Mouse (Mus musculus) liver, embryonic 15.5 days (tissue): ENCODE measurements at regions not wholly inside any gene's neighbourhood (a gene's known extent, or its start where the extent isn't known, plus 50 kb on each side); places are given as distances from the start of the nearest gene placed in this dataset.

Source experiments
- ATAC-seq: fragments of 200-750 bp; cut with Nextera tagmentation; 2 replicates; pipeline ENCODE4 v1.8.0; 2017; ENCODE audit warnings: moderate number of reproducible peaks, mild to moderate bottlenecking, moderate library complexity; ENCODE audit not compliant: insufficient read depth
- H3K27ac ChIP-seq: fragments of 300-500 bp; sonication (generic); replicated peaks from 2 replicates; pipeline ENCODE4 v1.5.1; 2015; ENCODE audit warnings: mild to moderate bottlenecking, inconsistent platforms
- H3K27me3 ChIP-seq: fragments of 300-500 bp; sonication (generic); 2 replicates; pipeline ENCODE4 v1.6.1; 2015; ENCODE audit warnings: mild to moderate bottlenecking, inconsistent platforms
- H3K36me3 ChIP-seq: fragments of 300-500 bp; sonication (generic); replicated peaks from 2 replicates; pipeline ENCODE4 v1.6.1; 2015; ENCODE audit warnings: moderate library complexity, mild to moderate bottlenecking, inconsistent platforms
- H3K4me1 ChIP-seq: fragments of 300-500 bp; sonication (generic); replicated peaks from 2 replicates; pipeline ENCODE4 v1.6.1; 2015; ENCODE audit warnings: inconsistent platforms
- H3K4me2 ChIP-seq: fragments of 300-500 bp; sonication (generic); 2 replicates; pipeline ENCODE4 v1.6.1; 2015; ENCODE audit warnings: moderate library complexity, mild to moderate bottlenecking, inconsistent platforms
- H3K4me3 ChIP-seq: fragments of 300-500 bp; sonication (generic); replicated peaks from 2 replicates; pipeline ENCODE4 v1.5.1; 2015; ENCODE audit warnings: mild to moderate bottlenecking, inconsistent platforms
- H3K9ac ChIP-seq: fragments of 300-500 bp; sonication (generic); 2 replicates; pipeline ENCODE4 v1.6.1; 2015; ENCODE audit warnings: moderate library complexity, mild to moderate bottlenecking, inconsistent platforms
- H3K9me3 ChIP-seq: fragments of 300-500 bp; sonication (generic); replicated peaks from 2 replicates; pipeline ENCODE4 v1.6.1; 2016; ENCODE audit warnings: inconsistent platforms
- WGBS: fragments of 180-500 bp; shearing (Covaris S2); methylation state at CpG from one replicate; pipeline ENCODE4 v1.1.7; 2015; ENCODE audit warnings: mixed read lengths; ENCODE audit not compliant: insufficient replicate concordance; 5-methylcytosine and 5-hydroxymethylcytosine counted together

- WGBS = 71% methylated on average over 4 of the region's 4 CpGs
These were observed 496.4 kb downstream of the Nedd1 start for GRCm38 (mm10) chr10:92225818-92226217.

GRCm38 (mm10) chr10:92225071-92225470 lies 497.1 kb downstream of the Nedd1 start:
- H3K27me3 ChIP-seq = no peaks in the 10 kb centered on the region
- H3K4me1 ChIP-seq = no peaks in the 10 kb centered on the region
- ATAC-seq = no peak
- H3K27ac ChIP-seq = no peak overlapping the region
- H3K36me3 ChIP-seq = no peaks in the 10 kb centered on the region
- 65% methylated on average over 7 of the region's 7 CpGs for WGBS
- H3K4me2 ChIP-seq = no peak overlapping the region
- H3K9ac ChIP-seq = no peak overlapping the region
- no peak overlapping the region for H3K4me3 ChIP-seq
- H3K9me3 ChIP-seq = no peaks in the 10 kb centered on the region

More at GRCm38 (mm10) chr10:92225818-92226217, 496.4 kb downstream of the Nedd1 start:
- no peak overlapping the region for H3K9ac ChIP-seq
- no peaks in the 10 kb centered on the region for H3K27me3 ChIP-seq
- H3K27ac ChIP-seq = no peak overlapping the region
- no peaks in the 10 kb centered on the region for H3K4me1 ChIP-seq
- no peaks in the 10 kb centered on the region for H3K36me3 ChIP-seq
- H3K4me2 ChIP-seq = no peak overlapping the region
- no peak overlapping the region for H3K4me3 ChIP-seq
- H3K9me3 ChIP-seq = no peaks in the 10 kb centered on the region
- ATAC-seq = no peak

GRCm38 (mm10) chr10:92219310-92219709 lies 502.9 kb downstream of the Nedd1 start:
- no peak overlapping the region for H3K27ac ChIP-seq
- H3K4me3 ChIP-seq = no peak overlapping the region
- H3K9me3 ChIP-seq = no peaks in the 10 kb centered on the region
- no peak overlapping the region for H3K4me2 ChIP-seq
- no peak for ATAC-seq
- 57% methylated on average over 3 of the region's 3 CpGs for WGBS
- no peak overlapping the region for H3K9ac ChIP-seq
- H3K4me1 ChIP-seq = no peaks in the 10 kb centered on the region
- H3K36me3 ChIP-seq = no peaks in the 10 kb centered on the region
- no peaks in the 10 kb centered on the region for H3K27me3 ChIP-seq

DNA sequence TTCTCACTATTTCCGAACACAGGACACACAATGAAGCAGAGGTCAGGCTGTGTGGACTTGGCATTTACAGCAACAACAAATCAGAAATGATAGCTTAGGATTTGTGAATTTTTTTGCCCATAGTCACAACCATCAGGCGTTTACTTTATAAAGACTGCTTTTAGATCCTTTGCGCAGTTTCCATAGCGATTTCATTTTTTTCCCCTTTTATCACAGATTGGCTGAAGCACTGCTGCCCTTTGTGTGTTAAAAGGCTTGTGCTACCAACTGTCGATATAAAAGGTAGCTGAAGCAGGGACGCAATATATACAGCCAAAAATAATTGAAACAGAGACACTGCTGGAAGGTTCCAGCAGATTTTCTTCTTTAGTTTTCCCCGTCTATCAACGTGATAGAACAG lies 551.4 kb downstream of the Nedd1 start:
- H3K4me3 ChIP-seq = no peak overlapping the region
- no peak overlapping the region for H3K9ac ChIP-seq
- H3K9me3 ChIP-seq = 0 out of 2 replicates have a peak, but pooled peaks cover 2% of the 10 kb centered on the region
- H3K27me3 ChIP-seq = no peaks in the 10 kb centered on the region
- 64% methylated on average over 8 of the region's 8 CpGs for WGBS
- no peaks in the 10 kb centered on the region for H3K36me3 ChIP-seq
- no peaks in the 10 kb centered on the region for H3K4me1 ChIP-seq
- no peak overlapping the region for H3K27ac ChIP-seq
- no peak for ATAC-seq
- no peak overlapping the region for H3K4me2 ChIP-seq

- Histone ChIP-seq H3K36me3 (no peaks in the 10 kb centered on the region), H3K9me3 (0 out of 2 replicates have a peak, but pooled peaks cover 2% of the 10 kb centered on the region), H3K9ac (no peak overlapping the region), H3K27me3 (peaks cover 15% of the 10 kb centered on the region), H3K4me2 (no peak overlapping the region), H3K4me3 (no peak overlapping the region), H3K27ac (no peak overlapping the region), H3K4me1 (no peaks in the 10 kb centered on the region; the same call in 1 of the 2 replicates)
- WGBS = 75% methylated on average over 2 of the region's 2 CpGs
- ATAC-seq = no peak
These were observed 556.2 kb downstream of the Nedd1 start for GRCm38 (mm10) chr10:92166057-92166456.

- no peaks in the 10 kb centered on the region for H3K36me3 ChIP-seq
- H3K27ac ChIP-seq = no peak overlapping the region
- WGBS = 29% methylated on average over 5 of the region's 5 CpGs
- peaks cover 15% of the 10 kb centered on the region for H3K27me3 ChIP-seq
- ATAC-seq = no peak
- no peaks in the 10 kb centered on the region; the same call in 1 of the 2 replicates for H3K4me1 ChIP-seq
- no peak overlapping the region for H3K4me3 ChIP-seq
- H3K9me3 ChIP-seq = no peaks in the 10 kb centered on the region
- no peak overlapping the region for H3K9ac ChIP-seq
- no peak overlapping the region for H3K4me2 ChIP-seq
These were observed 557.2 kb downstream of the Nedd1 start for GRCm38 (mm10) chr10:92164991-92165390.

DNA sequence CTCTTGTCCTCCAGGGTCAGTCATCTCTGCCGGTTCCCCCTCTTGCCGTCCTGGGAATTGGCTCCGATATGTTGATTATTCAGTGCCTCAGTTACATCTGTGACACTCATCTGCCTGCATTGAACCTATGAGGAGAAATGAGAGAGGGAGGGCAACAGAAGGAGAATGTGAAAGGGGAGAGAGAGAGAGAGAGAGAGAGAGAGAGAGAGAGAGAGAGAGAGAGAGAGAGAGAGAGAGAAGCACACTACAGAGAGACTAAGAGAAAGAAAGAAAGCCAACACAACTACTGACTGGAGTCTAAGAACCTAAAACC lies 557.6 kb downstream of the Nedd1 start:
- ATAC-seq = no peak
- Histone ChIP-seq H3K9me3 (no peaks in the 10 kb centered on the region), H3K36me3 (no peaks in the 10 kb centered on the region), H3K4me2 (no peak overlapping the region), H3K9ac (no peak overlapping the region), H3K27ac (no peak overlapping the region), H3K4me3 (no peak overlapping the region), H3K27me3 (peaks cover 15% of the 10 kb centered on the region), H3K4me1 (no peaks in the 10 kb centered on the region; the same call in 1 of the 2 replicates)
- WGBS = 73% methylated on average over 3 of the region's 3 CpGs

GRCm38 (mm10) chr10:92163851-92164647 lies 558.2 kb downstream of the Nedd1 start:
- 58% methylated on average over 12 of the region's 12 CpGs for WGBS

DNA sequence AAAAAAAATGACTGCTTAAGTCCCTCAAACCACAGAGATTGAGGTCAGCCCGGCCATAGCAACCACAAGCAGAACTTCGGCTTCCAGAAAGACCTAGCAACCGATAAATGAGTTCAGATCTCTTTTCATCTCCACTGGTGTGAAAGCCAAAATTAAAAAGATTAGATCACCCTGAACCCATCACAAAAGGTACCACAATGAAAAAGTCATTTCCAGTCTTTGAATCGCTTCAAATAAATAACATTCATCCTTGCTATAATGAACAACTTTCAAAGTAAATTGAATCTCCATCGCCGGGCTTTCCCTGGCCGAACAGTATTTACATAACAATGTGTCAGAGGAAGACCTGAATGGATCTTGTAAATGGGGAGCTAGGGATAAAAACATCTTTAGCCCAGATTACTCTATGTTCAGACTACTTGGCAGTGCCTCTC lies 559.1 kb downstream of the Nedd1 start:
- no peak overlapping the region for H3K27ac ChIP-seq
- H3K4me3 ChIP-seq = no peak overlapping the region
- no peak for ATAC-seq
- 11% methylated on average over 7 of the region's 7 CpGs for WGBS
- peaks cover 15% of the 10 kb centered on the region for H3K27me3 ChIP-seq
- no peaks in the 10 kb centered on the region for H3K9me3 ChIP-seq
- no peak overlapping the region for H3K4me2 ChIP-seq
- H3K4me1 ChIP-seq = no peaks in the 10 kb centered on the region; the same call in 1 of the 2 replicates
- H3K9ac ChIP-seq = no peak overlapping the region
- H3K36me3 ChIP-seq = no peaks in the 10 kb centered on the region

More at GRCm38 (mm10) chr10:92163851-92164647, 558.2 kb downstream of the Nedd1 start:
- Histone ChIP-seq H3K4me1 (no peaks in the 10 kb centered on the region; the same call in 1 of the 2 replicates), H3K9me3 (no peaks in the 10 kb centered on the region), H3K36me3 (no peaks in the 10 kb centered on the region), H3K27me3 (peaks cover 15% of the 10 kb centered on the region), H3K4me3 (no peak overlapping the region), H3K4me2 (no peak overlapping the region), H3K9ac (no peak overlapping the region), H3K27ac (no peak overlapping the region)
- ATAC-seq = no peak

DNA sequence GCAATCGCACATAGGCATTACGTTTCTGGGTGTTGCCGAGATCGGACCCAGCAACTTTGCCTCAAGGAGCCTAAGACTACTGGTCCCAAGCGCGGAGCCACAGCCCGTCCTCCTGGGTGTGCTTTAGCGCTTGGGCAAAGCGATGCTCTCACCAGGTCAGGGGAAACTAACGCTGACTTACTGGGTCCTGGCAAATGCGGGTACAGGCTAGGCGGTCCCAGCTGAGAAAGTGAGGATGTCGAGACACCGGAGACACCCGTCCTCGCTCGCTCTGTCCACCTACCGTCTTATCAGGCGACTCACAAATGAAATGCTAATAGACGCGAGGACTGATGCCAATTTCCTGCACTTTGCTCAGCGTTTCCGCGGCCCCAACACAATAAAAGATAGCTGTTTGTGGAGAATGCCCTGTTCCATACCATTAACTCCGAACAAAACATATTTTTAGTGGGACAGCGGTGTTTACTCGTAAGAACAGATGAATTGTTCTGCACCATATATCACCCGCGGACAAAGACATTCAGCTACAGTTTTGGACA lies 559.7 kb downstream of the Nedd1 start:
- H3K27ac ChIP-seq = no peak overlapping the region
- H3K4me2 ChIP-seq = peak overlapping the region; percentile 29
- H3K4me3 ChIP-seq = no peak overlapping the region
- H3K36me3 ChIP-seq = no peaks in the 10 kb centered on the region
- no peak overlapping the region for H3K9ac ChIP-seq
- no peak for ATAC-seq
- no peaks in the 10 kb centered on the region for H3K9me3 ChIP-seq
- peaks cover 15% of the 10 kb centered on the region for H3K27me3 ChIP-seq
- H3K4me1 ChIP-seq = no peaks in the 10 kb centered on the region; the same call in 1 of the 2 replicates
- WGBS = 2% methylated on average over 29 of the region's 29 CpGs

- no peak overlapping the region for H3K4me3 ChIP-seq
- H3K9ac ChIP-seq = no peak overlapping the region
- no peaks in the 10 kb centered on the region; the same call in 1 of the 2 replicates for H3K4me1 ChIP-seq
- H3K27ac ChIP-seq = no peak overlapping the region
- no peak overlapping the region for H3K4me2 ChIP-seq
- H3K27me3 ChIP-seq = peaks cover 15% of the 10 kb centered on the region
- no peaks in the 10 kb centered on the region for H3K36me3 ChIP-seq
- ATAC-seq = no peak
- 14% methylated on average over 9 of the region's 9 CpGs for WGBS
- no peaks in the 10 kb centered on the region for H3K9me3 ChIP-seq
These were observed 560.7 kb downstream of the Nedd1 start for GRCm38 (mm10) chr10:92161501-92161900.
